Mouse (Mus musculus): ENCODE results near the gene Letm1.

- TF ChIP-seq CTCF (conservative IDR thresholded peaks at IDR 0.05; ENCODE audit: insufficient read depth, insufficient read length, low read depth, low read length) = no peak
- TF ChIP-seq POLR2A (IDR thresholded peaks at IDR 0.05; ENCODE audit: low read depth, low read length) = no peak
Observed at GRCm38 (mm10) chr5:33697947-33698512, 84.6 kb downstream of the Letm1 start.

All from kidney, adult 2 months (tissue).